Mouse (Mus musculus) intestine, postnatal 0 days (tissue): Measurements from ENCODE around the gene Espl1. TPM values are rescaled to one million over a fixed set of nuclear protein-coding genes. Genes with fewer than 3 reads are reported as not detected.

Experiments
- ATAC-seq: fragments of 200-750 bp; cut with Nextera tagmentation; 2 replicates; pipeline ENCODE4 v1.8.0; 2017; ENCODE audit warnings: mild to moderate bottlenecking, moderate TSS enrichment, moderate library complexity
- H3K27ac ChIP-seq: fragments of 300-500 bp; sonication (generic); 2 replicates; pipeline ENCODE4 v1.5.1; 2014; ENCODE audit warnings: mild to moderate bottlenecking, low read depth, low read length, moderate library complexity
- H3K27me3 ChIP-seq: fragments of 300-500 bp; sonication (generic); replicated peaks from 2 replicates; pipeline ENCODE4 v1.6.1; 2014; ENCODE audit warnings: low read length, mixed read lengths; ENCODE audit not compliant: control insufficient read depth, insufficient read depth
- H3K36me3 ChIP-seq: fragments of 300-500 bp; sonication (generic); 2 replicates; pipeline ENCODE4 v1.6.1; 2014; ENCODE audit warnings: mild to moderate bottlenecking, moderate library complexity; ENCODE audit not compliant: control insufficient read depth, insufficient read depth
- H3K4me1 ChIP-seq: fragments of 300-500 bp; sonication (generic); replicated peaks from 2 replicates; pipeline ENCODE4 v1.6.1; 2014; ENCODE audit warnings: antibody characterized with exemption, low read length, mixed read lengths; ENCODE audit not compliant: control insufficient read depth, insufficient read depth
- H3K4me2 ChIP-seq: fragments of 300-500 bp; sonication (generic); replicated peaks from 2 replicates; pipeline ENCODE4 v1.6.1; 2014; ENCODE audit warnings: low read depth, mild to moderate bottlenecking, moderate library complexity
- H3K4me3 ChIP-seq: fragments of 300-500 bp; sonication (generic); 2 replicates; pipeline ENCODE4 v1.5.1; 2014; ENCODE audit warnings: low read depth, low read length
- H3K9ac ChIP-seq: fragments of 300-500 bp; sonication (generic); 2 replicates; pipeline ENCODE4 v1.6.1; 2014; ENCODE audit warnings: mild to moderate bottlenecking, low read depth, low read length
- H3K9me3 ChIP-seq: fragments of 300-500 bp; sonication (generic); 2 replicates; pipeline ENCODE4 v1.6.1; 2016; ENCODE audit warnings: mixed run types; ENCODE audit not compliant: control insufficient read depth
- CTCF ChIP-seq: sonication (generic); IDR thresholded peaks from 2 replicates; pipeline ENCODE4 v1.5.1; 2016; ENCODE audit warnings: low read depth, mild to moderate bottlenecking, control low read depth, antibody characterized with exemption, moderate library complexity
- WGBS: fragments of 180-500 bp; shearing (Covaris S2); extraction: QIAGEN DNeasy Blood & Tissue Kit; methylation state at CpG from one replicate; pipeline ENCODE4 v1.1.7; 2014; 5-methylcytosine and 5-hydroxymethylcytosine counted together
- polyA plus RNA-seq: library from polyadenylated mRNA; unstranded; fragments of >200 nt; fragmentation: Nextera tagmentation; extraction: Ambion mirVana; gene quantifications from 2 replicates; pipeline ENCODE4 v1.2.1, GENCODE M21; 2015

Gene Espl1
- polyA plus RNA-seq, 1 experiment from 2014 or later, result 5.4 TPM

GRCm38 (mm10) chr15:102279783-102280520 lies 16.1 kb upstream of the Espl1 start:
- ATAC-seq, result no peak
- H3K4me1 ChIP-seq, result peaks cover 3% of the 10 kb centered on the region; the same call in 1 of the 2 replicates
- H3K27ac ChIP-seq, result peak overlapping the region; percentile 85
- no peaks in the 10 kb centered on the region for H3K9me3 ChIP-seq
- no peak for TF ChIP-seq CTCF
- H3K4me2 ChIP-seq, result peak overlapping the region; percentile 92
- H3K4me3 ChIP-seq, result peak overlapping the region; percentile 88
- WGBS, result 14% methylated on average over 13 of the region's 13 CpGs
- no peaks in the 10 kb centered on the region for H3K27me3 ChIP-seq
- peaks cover 15% of the 10 kb centered on the region for H3K36me3 ChIP-seq
- H3K9ac ChIP-seq, result peak overlapping the region; percentile 71

- Histone ChIP-seq H3K9ac (no peak overlapping the region), H3K27me3 (no peaks in the 10 kb centered on the region), H3K4me1 (peaks cover 3% of the 10 kb centered on the region; the same call in 1 of the 2 replicates), H3K4me3 (no peak overlapping the region), H3K4me2 (peak overlapping the region; percentile 92), H3K36me3 (peaks cover 15% of the 10 kb centered on the region), H3K27ac (no peak overlapping the region), H3K9me3 (no peaks in the 10 kb centered on the region)
- 87% methylated on average over 19 of the region's 19 CpGs for WGBS
- TF ChIP-seq CTCF, result no peak
- no peak for ATAC-seq
Observed at GRCm38 (mm10) chr15:102280623-102281022, 15.4 kb upstream of the Espl1 start.

GRCm38 (mm10) chr15:102282463-102283292 lies 13.4 kb upstream of the Espl1 start:
- Histone ChIP-seq H3K4me3 (no peak overlapping the region), H3K27ac (no peak overlapping the region), H3K4me1 (peaks cover 3% of the 10 kb centered on the region; the same call in 1 of the 2 replicates), H3K9me3 (no peaks in the 10 kb centered on the region), H3K27me3 (no peaks in the 10 kb centered on the region), H3K9ac (no peak overlapping the region), H3K4me2 (no peak overlapping the region), H3K36me3 (peaks cover 15% of the 10 kb centered on the region)
- 55% methylated on average over 8 of the region's 8 CpGs for WGBS
- TF ChIP-seq CTCF, result no peak
- ATAC-seq, result no peak

- no peak overlapping the region for H3K9ac ChIP-seq
- peaks cover 3% of the 10 kb centered on the region; the same call in 1 of the 2 replicates for H3K4me1 ChIP-seq
- ATAC-seq, result no peak
- WGBS, result 67% methylated on average over 3 of the region's 3 CpGs
- H3K4me2 ChIP-seq, result no peak overlapping the region
- no peak overlapping the region for H3K27ac ChIP-seq
- H3K36me3 ChIP-seq, result peaks cover 15% of the 10 kb centered on the region
- H3K4me3 ChIP-seq, result no peak overlapping the region
- no peaks in the 10 kb centered on the region for H3K27me3 ChIP-seq
- H3K9me3 ChIP-seq, result no peaks in the 10 kb centered on the region
- TF ChIP-seq CTCF, result no peak
Observed at GRCm38 (mm10) chr15:102283648-102284047, 12.4 kb upstream of the Espl1 start.

GRCm38 (mm10) chr15:102287395-102287794 lies 8.7 kb upstream of the Espl1 start:
- Histone ChIP-seq H3K4me3 (no peak overlapping the region), H3K9ac (no peak overlapping the region), H3K4me2 (no peak overlapping the region), H3K27me3 (no peaks in the 10 kb centered on the region), H3K27ac (no peak overlapping the region), H3K9me3 (no peaks in the 10 kb centered on the region), H3K4me1 (no peaks in the 10 kb centered on the region), H3K36me3 (no peaks in the 10 kb centered on the region)
- ATAC-seq, result peak; percentile 37; the same call in 1 of the 2 replicates
- peak; percentile 77 for TF ChIP-seq CTCF

GRCm38 (mm10) chr15:102296368-102297006 lies 421 bp downstream of the Espl1 start:
- TF ChIP-seq CTCF, result no peak
- Histone ChIP-seq H3K4me1 (peaks cover 4% of the 10 kb centered on the region; the same call in 1 of the 2 replicates), H3K36me3 (peaks cover 13% of the 10 kb centered on the region), H3K27ac (no peak overlapping the region), H3K4me3 (peak overlapping the region; percentile 73), H3K9me3 (no peaks in the 10 kb centered on the region), H3K9ac (peak overlapping the region; percentile 51; the same call in 1 of the 2 replicates), H3K4me2 (peak overlapping the region; percentile 97), H3K27me3 (no peaks in the 10 kb centered on the region)
- WGBS, result 3% methylated on average over 24 of the region's 24 CpGs
- no peak; the same call in 1 of the 2 replicates for ATAC-seq
